Mouse (Mus musculus): ENCODE measurements at regions not wholly inside any gene's neighbourhood (a gene's known extent, or its start where the extent isn't known, plus 50 kb on each side); places are given as distances from the start of the nearest gene placed in this dataset.

- in situ Hi-C loops (cut with MboI, MseI), result no loop called here
Measured at GRCm38 (mm10) chr1:137927953-137928352, 247.6 kb downstream of the Ptprc start.

GRCm38 (mm10) chr1:137926326-137926725 lies 249.2 kb downstream of the Ptprc start:
- in situ Hi-C loops (cut with MboI, MseI), result no loop called here

DNA sequence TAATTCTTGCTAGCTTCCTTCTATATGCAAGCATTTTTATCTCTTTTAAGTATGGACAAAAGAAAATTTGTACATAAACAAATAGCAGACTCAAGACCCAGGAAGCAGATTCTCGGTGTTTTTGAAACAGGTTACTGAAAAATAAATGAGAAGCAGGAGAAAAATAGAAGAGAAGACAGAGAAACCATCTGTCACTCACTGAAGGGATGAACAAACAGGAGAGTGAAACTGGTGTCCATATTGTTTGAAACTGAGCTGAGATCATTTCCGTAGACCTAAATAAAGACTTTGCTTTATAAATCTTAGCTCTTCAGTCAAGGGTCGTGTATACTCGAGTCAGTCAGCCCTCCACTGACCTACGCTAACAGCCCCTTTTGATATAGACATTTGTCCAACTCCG lies 251.4 kb downstream of the Ptprc start:
- in situ Hi-C loops (cut with MboI, MseI), result no loop called here

DNA sequence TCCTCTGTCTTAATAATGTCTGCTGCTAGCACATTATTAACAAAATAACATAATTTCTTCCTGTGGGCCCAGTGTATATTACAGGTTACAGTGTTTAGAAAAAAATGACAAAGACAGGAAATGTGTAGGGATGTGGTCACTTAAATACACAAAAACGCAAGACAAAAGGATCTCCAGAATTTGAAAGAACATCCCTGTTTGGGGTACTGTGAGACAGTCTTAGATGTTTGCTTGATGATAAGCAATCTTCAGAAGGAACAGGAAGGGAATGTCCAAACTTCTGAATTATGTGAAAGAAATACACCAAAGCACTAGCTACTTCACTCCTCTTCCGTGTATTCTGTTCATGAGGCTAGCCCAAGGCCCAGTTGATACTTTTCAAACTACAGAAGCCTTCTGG lies 251.8 kb downstream of the Ptprc start:
- in situ Hi-C loops (cut with MboI, MseI), result no loop called here

DNA sequence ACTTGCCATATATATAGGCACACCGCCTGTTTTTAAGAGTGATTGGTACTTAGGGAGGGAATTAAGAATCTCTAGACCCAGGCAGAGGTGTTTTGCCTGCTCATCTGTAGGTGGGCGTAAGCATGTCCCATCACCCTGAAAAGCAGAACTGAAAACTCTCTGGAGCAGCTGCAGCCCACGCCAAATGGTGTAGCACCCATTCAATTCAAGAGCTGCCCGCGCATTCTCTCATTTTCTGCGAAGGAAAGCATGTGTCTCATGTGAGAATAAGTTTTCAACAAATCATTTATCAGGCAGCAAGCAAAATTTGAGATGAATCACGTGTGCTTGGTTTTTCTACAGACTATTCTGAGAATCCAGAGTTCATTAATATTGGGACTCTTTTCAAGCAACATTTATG lies 252.7 kb downstream of the Ptprc start:
- in situ Hi-C loops (cut with MboI, MseI), result no loop called here

DNA sequence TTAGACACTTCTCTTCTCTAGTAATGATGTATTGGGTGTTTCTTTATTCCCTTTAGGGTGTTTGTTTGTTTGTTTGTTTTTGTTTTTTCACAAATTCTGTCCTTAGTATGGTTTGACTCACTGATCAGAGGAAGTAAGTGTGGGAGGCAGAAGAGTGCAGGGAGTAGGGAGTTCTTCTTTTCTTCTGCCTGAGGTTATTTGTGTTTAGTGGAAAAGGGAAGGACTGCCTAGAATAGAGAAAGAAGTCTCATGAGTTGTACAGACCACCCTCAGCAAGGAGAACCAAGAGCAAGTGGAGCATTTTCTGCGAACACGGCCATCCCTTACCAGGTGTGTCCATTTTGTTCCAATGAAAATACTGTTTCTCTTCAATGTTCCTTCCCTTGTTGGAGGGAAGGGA lies 253.9 kb downstream of the Ptprc start:
- in situ Hi-C loops (cut with MboI, MseI), result no loop called here

DNA sequence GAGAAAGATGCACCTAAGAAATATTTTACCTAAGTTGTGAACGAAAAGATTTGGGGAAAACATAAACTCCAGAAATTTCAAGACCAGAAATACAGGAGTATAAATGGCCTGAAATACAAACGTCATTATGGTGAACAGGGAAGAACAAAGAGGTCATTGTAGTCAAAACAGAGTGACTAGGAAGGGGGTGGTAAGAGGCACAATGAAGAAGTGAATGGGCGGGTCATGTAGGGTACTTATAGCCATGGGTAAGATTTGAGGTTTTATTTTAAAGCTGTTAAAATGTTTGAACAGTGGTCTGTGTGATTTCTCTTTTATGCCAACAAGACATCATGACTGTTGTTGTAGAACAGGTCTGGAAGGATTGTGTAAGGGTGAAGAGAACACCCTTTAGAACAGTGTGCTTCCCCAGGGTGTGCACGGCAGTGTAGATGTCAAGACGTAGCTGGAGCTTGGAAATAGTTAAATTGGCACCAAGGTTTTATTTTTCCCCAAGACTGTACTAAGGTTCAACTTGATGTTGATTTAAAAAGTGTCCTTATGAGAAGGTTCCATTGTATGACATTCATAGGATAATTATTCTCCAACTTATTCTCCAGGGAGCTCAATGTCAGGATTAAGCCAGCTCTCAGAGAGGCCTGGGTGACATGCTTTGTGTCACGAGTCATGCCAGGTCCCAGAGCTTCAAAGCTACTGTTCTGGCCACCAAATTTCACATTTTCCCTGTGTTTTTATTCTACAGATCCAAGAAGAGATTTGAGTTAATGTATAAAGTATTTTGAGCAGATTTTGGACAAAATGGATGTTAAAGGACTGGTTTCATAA lies 255.6 kb downstream of the Ptprc start:
- in situ Hi-C loops (cut with MboI, MseI), result no loop called here

DNA sequence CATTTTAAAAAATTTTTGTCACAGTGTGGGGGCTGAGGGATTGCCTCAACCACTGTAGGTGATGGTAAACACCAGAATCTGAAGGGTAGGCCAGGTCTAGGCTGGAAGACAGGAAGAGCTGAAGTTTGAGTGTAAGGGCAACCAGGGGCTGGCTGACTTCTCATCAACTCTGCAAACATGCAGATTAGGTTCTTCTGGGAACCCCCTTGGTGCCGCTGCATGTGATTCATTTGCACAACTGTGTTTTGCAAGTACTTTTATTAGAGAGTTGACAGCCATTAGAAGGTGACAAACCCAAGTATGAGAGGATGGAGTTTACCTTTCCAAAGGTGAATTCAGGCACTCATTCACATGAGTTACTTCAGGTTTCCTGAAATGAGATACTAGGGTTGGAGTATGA lies 258.1 kb downstream of the Ptprc start:
- in situ Hi-C loops (cut with MboI, MseI), result no loop called here

DNA sequence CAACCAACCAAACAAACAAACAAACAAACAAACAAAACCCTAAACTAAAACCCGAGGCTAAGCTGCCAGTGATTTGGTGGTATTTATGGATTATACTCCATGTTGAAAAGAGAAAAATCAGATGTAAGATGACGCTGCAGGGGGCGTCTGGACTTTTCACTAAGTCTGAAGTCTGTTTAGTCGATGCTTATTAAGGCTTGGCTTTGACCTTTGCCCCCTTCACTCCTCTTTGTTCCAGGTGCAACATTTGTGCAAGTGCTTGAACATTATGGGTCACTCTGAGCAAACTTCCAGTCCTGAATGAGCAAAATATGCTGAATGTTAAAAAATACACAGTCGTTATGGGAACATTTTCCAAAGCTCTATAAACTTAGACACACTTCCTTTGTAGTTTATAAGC lies 268.6 kb downstream of the Ptprc start:
- in situ Hi-C loops (cut with MboI, MseI), result no loop called here

DNA sequence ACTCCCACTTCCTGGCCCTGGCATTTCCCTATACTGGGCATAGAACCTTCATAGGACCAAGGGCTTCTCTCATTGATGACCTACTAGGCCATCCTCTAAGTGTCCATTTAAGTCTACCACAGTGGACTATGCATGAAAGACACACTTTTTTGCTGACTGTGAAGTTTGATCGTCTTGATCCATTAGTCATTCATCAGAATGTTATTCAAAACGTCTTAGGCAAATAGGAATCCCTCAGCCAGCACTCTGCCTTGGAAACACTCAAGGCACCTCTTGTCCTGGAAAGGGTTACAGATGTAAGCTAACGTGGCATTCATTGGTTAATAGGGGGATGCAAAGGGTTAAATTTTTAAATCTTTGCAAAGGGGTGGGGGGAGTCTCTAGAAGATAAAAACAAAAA lies 269.0 kb downstream of the Ptprc start:
- in situ Hi-C loops (cut with MboI, MseI), result no loop called here

DNA sequence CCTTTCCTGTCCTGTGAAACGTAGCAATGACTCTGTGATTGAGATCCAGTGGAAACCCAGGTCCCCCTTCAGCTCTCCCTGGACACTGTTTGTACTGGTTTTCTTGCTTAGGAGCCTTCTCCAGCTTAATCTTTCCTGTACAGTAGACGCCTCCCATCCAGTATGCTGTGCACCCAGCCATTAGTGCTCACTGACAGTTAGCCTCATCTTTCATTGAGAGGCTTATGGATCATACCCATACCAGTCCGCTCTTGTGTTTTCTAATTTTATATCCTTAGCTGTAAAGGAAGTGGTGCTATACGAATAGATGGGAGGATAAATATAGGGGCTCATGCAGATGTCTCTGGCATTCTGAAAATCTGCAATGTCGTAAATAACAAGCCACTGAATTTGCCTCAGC lies 269.9 kb downstream of the Ptprc start:
- in situ Hi-C loops (cut with MboI, MseI), result no loop called here

- in situ Hi-C loops (cut with MboI, MseI), result no loop called here
Measured at GRCm38 (mm10) chr1:137903351-137903750, 272.2 kb downstream of the Ptprc start.

DNA sequence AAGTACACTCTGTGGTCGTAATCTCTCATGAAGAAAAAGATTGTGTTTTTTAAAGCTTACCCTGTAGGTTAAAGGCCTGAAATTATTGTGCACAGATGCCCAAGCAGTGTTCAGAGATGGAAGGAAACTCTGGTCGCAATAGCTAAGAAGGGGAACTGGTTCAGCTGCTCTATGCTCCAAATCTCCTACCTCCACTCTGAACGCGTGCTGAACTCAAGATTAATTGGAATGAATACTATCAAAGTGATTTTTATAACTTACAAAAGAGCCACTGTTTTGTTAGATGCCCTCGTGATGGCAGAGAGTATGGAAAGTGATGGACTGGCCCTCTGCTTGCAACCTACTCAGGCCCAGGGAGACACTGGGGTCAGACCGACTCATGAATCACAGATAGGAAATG lies 272.6 kb downstream of the Ptprc start:
- in situ Hi-C loops (cut with MboI, MseI), result no loop called here

DNA sequence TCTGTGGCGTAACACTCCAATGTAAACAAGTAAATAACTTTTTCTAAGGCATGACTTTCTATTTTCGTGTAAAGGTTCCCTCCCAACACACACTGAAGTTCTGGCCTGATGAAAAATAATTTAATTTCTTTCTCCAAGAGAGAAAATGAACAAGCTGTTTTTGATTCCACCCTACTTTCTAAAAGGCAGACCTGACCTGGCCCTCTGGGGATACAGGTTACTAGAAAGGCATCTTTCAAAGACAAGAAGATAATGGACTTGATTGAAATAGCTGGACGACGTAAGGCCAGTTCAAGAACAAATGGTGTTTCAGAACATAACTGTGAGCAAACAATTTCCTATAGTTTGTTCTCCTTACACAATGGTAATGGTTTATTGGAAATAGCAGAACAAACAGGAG lies 273.5 kb downstream of the Ptprc start:
- in situ Hi-C loops (cut with MboI, MseI), result no loop called here

DNA sequence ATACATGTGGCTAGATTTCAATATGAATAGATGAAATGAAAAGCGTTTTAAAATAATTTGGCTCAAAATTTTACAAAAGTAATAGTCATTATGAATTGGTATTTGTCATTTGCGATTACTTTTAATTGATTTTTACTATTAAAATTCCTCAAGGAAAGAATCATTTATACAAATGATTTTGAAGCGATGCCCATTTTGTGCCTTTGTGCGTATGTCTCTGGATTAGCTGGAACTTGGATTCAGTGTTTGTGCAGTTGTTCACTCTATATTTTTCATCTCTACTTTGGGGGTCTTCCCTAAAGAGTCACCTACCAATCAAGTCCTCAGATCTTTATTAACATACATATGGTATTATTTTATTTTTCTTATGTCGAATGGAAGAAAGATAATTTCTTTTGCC lies 274.3 kb downstream of the Ptprc start:
- in situ Hi-C loops (cut with MboI, MseI), result no loop called here

- in situ Hi-C loops (cut with MboI, MseI), result no loop called here
Measured at GRCm38 (mm10) chr1:137900621-137901071, 274.9 kb downstream of the Ptprc start.

- in situ Hi-C loops (cut with MboI, MseI), result no loop called here
Measured at GRCm38 (mm10) chr1:137899916-137900601, 275.4 kb downstream of the Ptprc start.

- in situ Hi-C loops (cut with MboI, MseI), result no loop called here
Measured at GRCm38 (mm10) chr1:137899305-137899704, 276.2 kb downstream of the Ptprc start.

- in situ Hi-C loops (cut with MboI, MseI), result no loop called here
Measured at GRCm38 (mm10) chr1:137898891-137899290, 276.6 kb downstream of the Ptprc start.

DNA sequence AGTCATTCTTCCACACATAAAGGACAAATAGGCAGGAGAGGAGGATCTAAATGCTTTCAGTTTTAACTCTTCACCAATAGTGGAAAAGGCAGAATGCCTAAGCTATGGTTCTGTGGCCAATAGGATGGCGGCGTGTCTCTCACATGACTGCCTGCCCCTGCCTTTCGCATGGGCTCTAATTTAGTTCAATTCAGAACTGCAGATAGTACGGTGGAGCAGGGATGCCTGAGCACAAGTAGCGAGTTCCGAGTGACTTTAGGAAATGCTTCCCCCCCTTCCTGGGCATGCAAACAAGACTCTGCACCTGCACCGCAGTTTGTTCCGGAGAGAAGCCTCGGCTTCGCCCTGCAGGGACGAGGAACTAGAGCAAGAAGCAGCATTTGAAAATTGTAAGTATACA lies 277.1 kb downstream of the Ptprc start:
- in situ Hi-C loops (cut with MboI, MseI), result no loop called here

DNA sequence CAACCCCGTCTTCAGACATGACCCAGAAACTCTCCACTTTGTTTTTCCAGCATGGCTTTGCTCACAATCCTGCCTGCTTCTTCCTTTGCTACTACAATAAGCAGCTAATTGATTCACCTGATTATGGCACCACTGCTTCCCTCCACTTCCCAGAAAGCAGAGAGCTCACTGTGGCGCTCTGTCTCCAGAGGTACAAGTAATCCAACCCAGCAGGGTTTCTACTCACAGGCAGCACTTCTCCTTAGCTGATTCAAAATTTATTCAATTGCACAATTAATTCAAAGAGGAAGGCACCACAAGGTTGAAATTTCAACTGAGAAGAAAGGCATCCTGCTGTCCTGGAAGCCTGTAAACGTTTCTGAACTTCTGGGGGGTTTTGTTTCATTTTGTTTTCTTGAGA lies 293.9 kb downstream of the Ptprc start:
- in situ Hi-C loops (cut with MboI, MseI), result no loop called here

GRCm38 (mm10) chr1:137874361-137874760 lies 301.1 kb downstream of the Ptprc start:
- in situ Hi-C loops (cut with MboI, MseI), result no loop called here

DNA sequence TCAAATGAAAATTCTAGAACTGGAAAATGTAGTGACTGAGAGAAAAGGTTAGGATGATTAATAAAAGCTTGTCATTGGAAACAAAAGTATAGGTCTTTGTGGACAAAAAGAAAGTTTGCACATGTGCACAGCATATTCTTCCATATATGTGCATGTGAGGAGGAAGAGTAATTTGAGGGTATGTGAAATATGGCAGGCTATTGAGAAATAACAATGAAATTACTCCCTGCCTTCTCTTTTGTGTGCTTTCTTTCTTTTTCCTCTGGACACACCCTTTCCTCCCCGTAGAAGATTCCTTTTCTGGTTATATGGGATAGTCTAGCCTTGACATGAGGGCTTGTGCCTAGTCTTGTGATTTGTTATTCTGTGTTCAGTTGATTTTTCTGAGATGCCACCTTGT lies 301.9 kb downstream of the Ptprc start:
- in situ Hi-C loops (cut with MboI, MseI), result no loop called here
